Mouse (Mus musculus) stomach, embryonic 16.5 days (tissue): ENCODE measurements around the gene Cd3eap. TPM values are rescaled to one million over a fixed set of nuclear protein-coding genes. Genes with fewer than 3 reads are reported as not detected.

ENCODE experiments used
- ATAC-seq: fragments of 200-750 bp; cut with Nextera tagmentation; 2 replicates; pipeline ENCODE4 v1.8.0; 2017; ENCODE audit warnings: moderate number of reproducible peaks, moderate TSS enrichment; ENCODE audit not compliant: insufficient read depth, low FRiP score
- H3K27ac ChIP-seq: fragments of 300-500 bp; sonication (generic); 2 replicates; pipeline ENCODE4 v1.5.1; 2014; ENCODE audit warnings: low read length
- H3K27me3 ChIP-seq: fragments of 300-500 bp; sonication (generic); 2 replicates; pipeline ENCODE4 v1.6.1; 2014; ENCODE audit warnings: low read length, control low read depth, mixed read lengths; ENCODE audit not compliant: control insufficient read depth, insufficient read depth
- H3K36me3 ChIP-seq: fragments of 300-500 bp; sonication (generic); 2 replicates; pipeline ENCODE4 v1.6.1; 2014; ENCODE audit warnings: low read length; ENCODE audit not compliant: control insufficient read depth, insufficient read depth
- H3K4me1 ChIP-seq: fragments of 300-500 bp; sonication (generic); 2 replicates; pipeline ENCODE4 v1.6.1; 2014; ENCODE audit warnings: low read length, control low read depth, mixed read lengths; ENCODE audit not compliant: control insufficient read depth, insufficient read depth
- H3K4me2 ChIP-seq: fragments of 300-500 bp; sonication (generic); 2 replicates; pipeline ENCODE4 v1.6.1; 2014; ENCODE audit warnings: low read depth, low read length, mixed read lengths
- H3K4me3 ChIP-seq: fragments of 300-500 bp; sonication (generic); replicated peaks from 2 replicates; pipeline ENCODE4 v1.5.1; 2014; ENCODE audit warnings: mild to moderate bottlenecking, low read length
- H3K9ac ChIP-seq: fragments of 300-500 bp; sonication (generic); 2 replicates; pipeline ENCODE4 v1.6.1; 2014; ENCODE audit warnings: low read length
- H3K9me3 ChIP-seq: fragments of 300-500 bp; sonication (generic); replicated peaks from 2 replicates; pipeline ENCODE4 v1.6.1; 2016; ENCODE audit warnings: low read length, control low read depth; ENCODE audit not compliant: control insufficient read depth
- WGBS: fragments of 180-500 bp; shearing (Covaris S2); extraction: QIAGEN DNeasy Blood & Tissue Kit; methylation state at CpG from one replicate; pipeline ENCODE4 v1.1.7; 2014; 5-methylcytosine and 5-hydroxymethylcytosine counted together
- polyA plus RNA-seq: library from polyadenylated mRNA; unstranded; fragments of >200 nt; fragmentation: Nextera tagmentation; extraction: Ambion mirVana; gene quantifications from 2 replicates; pipeline ENCODE4 v1.2.1, GENCODE M21; 2015

Cd3eap gene
- polyA plus RNA-seq, 1 experiment from 2014 or later, result 23.0 TPM

DNA sequence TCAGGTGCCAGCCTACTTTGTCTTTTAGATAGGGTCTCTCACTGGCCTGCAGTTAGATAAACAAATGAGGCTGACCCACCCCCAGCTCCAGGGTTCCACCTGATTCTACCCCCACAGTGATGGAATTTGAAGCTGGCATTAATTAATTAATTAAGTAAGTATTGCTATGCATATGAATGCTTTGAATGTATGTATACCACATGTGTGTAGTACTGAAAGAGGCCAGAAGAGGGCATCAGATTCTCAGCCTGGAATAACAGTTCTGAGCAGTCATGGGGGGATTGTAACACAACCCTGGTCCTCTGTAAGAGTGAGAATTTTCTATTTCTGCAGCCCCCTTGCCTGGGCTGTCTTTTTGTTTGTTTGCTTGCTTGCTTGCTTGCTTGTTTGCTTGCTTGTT, 30.9 kb downstream of the Cd3eap start:
- Histone ChIP-seq H3K4me2 (no peak overlapping the region), H3K36me3 (no peaks in the 10 kb centered on the region), H3K9ac (no peak overlapping the region), H3K9me3 (no peaks in the 10 kb centered on the region), H3K27me3 (no peaks in the 10 kb centered on the region), H3K27ac (no peak overlapping the region), H3K4me3 (no peak overlapping the region), H3K4me1 (peaks cover 15% of the 10 kb centered on the region)
- ATAC-seq, result no peak

DNA sequence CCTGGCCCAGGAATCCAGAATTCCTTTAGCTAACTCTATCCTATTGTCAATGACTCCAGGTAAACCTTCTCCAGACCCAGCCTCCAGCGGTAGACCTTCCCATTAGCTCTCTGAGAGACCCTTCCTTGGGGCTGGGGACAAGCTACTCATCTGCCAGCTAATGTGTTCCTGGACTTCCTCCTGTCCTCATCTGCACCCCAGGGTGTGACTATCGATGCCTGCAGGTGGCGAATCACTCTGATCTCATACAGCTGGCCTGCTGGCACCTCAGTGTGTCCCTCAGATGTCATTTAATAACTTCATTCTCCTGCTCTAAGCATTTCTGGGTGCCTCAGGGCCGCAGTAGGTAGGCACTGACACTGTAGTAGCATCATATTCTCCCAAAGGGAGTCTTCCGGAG, 31.5 kb downstream of the Cd3eap start:
- no peaks in the 10 kb centered on the region for H3K9me3 ChIP-seq
- ATAC-seq, result no peak
- H3K9ac ChIP-seq, result peak overlapping the region; percentile 66
- no peaks in the 10 kb centered on the region for H3K36me3 ChIP-seq
- WGBS, result 69% methylated on average over 5 of the region's 5 CpGs
- no peaks in the 10 kb centered on the region for H3K27me3 ChIP-seq
- no peak overlapping the region for H3K4me3 ChIP-seq
- H3K4me1 ChIP-seq, result peaks cover 14% of the 10 kb centered on the region; the same call in 1 of the 2 replicates
- peak overlapping the region; percentile 73; the same call in 1 of the 2 replicates for H3K4me2 ChIP-seq
- H3K27ac ChIP-seq, result peak overlapping the region; percentile 82; the same call in 1 of the 2 replicates

DNA sequence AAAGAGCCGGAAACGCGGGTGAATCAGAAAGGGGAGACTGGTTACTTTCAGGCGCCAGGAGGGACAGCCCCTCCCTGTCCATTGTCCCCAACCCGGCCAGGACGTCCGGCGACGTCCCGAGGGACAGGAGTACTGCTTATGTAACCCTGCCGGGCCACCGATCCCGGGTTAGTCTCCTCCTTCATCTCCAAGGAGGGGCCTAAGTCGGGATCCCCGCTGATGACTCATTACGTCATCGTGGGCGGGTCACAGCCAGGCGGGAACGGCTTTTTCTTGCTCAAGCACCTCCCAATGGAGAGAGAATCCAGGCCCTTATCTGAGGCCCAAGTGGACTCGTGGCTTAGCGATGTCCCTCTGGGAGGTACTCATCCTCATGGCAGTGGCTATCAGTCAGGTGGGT, 32.2 kb downstream of the Cd3eap start:
- H3K4me2 ChIP-seq, result peak overlapping the region; percentile 73
- H3K36me3 ChIP-seq, result no peaks in the 10 kb centered on the region
- peak overlapping the region; percentile 66 for H3K9ac ChIP-seq
- ATAC-seq, result peak; percentile 79
- H3K27me3 ChIP-seq, result no peaks in the 10 kb centered on the region
- WGBS, result under 1% methylated on average over 22 of the region's 22 CpGs
- H3K27ac ChIP-seq, result peak overlapping the region; percentile 82
- H3K4me3 ChIP-seq, result peak overlapping the region; percentile 51
- H3K4me1 ChIP-seq, result peaks cover 15% of the 10 kb centered on the region
- H3K9me3 ChIP-seq, result no peaks in the 10 kb centered on the region

DNA sequence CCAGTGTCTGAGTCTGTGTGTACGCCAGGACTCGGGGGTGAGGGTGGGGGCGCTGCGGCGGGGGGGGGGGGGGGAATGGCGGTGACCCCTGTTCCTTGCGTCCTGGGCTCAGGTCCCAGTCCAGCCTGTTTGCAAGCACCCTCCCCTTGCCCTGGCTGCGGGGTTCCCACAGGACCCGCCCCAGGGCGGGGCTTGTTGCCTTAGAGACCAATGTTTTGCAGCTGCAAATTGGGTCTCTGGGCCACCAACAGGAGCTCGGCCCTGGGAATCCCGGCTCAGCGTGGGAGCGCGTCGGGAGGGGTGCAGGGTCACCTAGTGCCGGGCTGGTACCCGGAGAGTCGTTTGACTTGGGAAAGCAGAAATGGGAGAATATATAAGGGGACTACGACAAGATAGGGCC, 32.9 kb downstream of the Cd3eap start:
- H3K4me3 ChIP-seq, result peak overlapping the region; percentile 51
- peak overlapping the region; percentile 73 for H3K4me2 ChIP-seq
- peak overlapping the region; percentile 66 for H3K9ac ChIP-seq
- H3K36me3 ChIP-seq, result no peaks in the 10 kb centered on the region
- peak; percentile 78 for ATAC-seq
- peak overlapping the region; percentile 82 for H3K27ac ChIP-seq
- WGBS, result 1% methylated on average over 19 of the region's 20 CpGs
- H3K9me3 ChIP-seq, result no peaks in the 10 kb centered on the region
- H3K27me3 ChIP-seq, result no peaks in the 10 kb centered on the region
- peaks cover 17% of the 10 kb centered on the region for H3K4me1 ChIP-seq

DNA sequence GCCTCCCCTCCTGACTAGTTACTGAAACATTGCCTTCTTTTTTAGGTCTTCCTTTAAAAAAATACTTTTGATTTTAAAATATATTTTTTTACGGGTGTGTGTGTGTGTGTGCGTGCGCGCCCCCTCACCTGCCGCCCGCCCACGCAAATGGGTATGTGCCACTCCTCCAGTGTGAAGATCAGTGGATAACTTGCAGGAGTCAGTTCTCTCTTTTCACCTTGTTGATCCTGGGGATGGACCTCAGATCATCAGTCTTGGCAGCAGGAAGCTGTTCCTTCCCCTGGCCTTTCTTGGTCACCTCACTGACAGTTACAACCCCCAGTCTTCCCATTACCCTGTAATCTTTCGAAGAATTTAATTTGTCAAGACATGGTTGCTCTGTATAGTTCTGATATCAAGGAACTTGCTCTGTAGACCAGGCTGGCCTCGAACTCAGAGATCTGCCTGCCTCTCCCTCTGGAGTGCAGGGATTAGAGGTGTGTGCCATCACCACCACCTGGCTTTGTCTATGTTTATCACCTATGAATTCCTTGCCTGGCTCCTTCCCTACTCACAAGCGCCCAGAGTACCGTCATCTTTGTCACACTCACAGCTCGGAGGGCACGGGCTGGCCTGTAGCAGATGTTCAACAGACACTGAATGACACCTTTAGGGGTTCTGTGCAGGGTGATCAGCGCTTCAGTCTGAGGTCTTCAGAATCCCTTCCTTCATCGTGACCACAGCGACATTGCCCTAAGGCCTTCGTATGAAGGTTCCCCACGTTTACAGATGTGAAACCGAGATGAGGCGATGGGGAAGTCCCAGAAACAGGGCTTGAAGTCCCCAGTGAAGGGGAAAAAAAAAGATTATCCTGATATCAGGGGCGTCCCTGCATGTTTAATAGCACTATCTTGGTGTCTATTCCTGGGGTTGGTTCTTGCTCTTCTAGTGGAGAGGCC, 33.8 kb downstream of the Cd3eap start:
- H3K9me3 ChIP-seq, result no peaks in the 10 kb centered on the region
- no peaks in the 10 kb centered on the region for H3K36me3 ChIP-seq
- no peak overlapping the region for H3K27ac ChIP-seq
- peaks cover 17% of the 10 kb centered on the region for H3K4me1 ChIP-seq
- peak overlapping the region; percentile 73; the same call in 1 of the 2 replicates for H3K4me2 ChIP-seq
- no peak overlapping the region for H3K9ac ChIP-seq
- no peaks in the 10 kb centered on the region for H3K27me3 ChIP-seq
- H3K4me3 ChIP-seq, result peak overlapping the region; percentile 51
- WGBS, result 73% methylated on average over 21 of the region's 21 CpGs
- no peak for ATAC-seq

DNA sequence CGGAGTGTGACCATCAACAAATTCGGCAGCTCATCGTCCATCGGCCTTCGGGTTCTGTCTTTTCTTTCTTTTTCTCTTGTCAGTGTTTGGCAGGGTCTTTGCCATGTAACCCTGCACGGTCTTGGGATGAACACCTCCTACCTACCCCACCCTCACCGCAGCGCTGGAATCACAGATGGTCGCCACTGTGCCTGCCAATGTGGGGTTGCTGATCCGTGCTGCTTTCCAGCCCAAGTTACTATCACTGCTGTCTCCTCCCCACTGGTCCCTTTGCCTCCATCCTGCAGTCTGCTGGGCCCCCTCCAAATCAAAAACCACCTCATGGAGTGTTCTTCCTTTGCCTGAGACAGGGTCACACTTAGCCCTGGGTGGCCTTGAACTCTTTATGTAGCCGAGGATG, 35.1 kb downstream of the Cd3eap start:
- no peak overlapping the region for H3K27ac ChIP-seq
- H3K4me3 ChIP-seq, result no peak overlapping the region
- H3K36me3 ChIP-seq, result no peaks in the 10 kb centered on the region
- 86% methylated on average over 11 of the region's 11 CpGs for WGBS
- no peak for ATAC-seq
- H3K4me2 ChIP-seq, result no peak overlapping the region
- no peaks in the 10 kb centered on the region for H3K9me3 ChIP-seq
- H3K4me1 ChIP-seq, result peaks cover 26% of the 10 kb centered on the region
- H3K9ac ChIP-seq, result no peak overlapping the region
- no peaks in the 10 kb centered on the region for H3K27me3 ChIP-seq

DNA sequence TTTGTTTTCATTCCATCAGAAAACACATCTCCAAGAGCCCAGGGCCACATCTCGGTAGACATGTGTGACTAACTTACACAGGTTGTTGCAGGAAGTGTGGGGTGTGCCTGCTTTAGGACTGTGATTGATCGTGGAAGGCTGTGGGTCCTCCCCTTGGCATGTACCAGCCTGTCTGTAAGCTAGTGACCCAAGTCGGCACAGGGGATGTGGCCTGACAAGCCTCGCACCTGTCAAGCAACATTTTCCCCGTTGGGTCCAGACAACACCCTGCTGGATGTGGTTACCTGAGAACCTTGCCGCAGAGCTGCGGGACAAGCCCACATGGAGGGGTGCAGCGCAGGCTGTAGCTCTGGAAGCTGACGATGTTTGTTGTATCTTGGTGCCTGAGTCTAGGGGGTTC, 36.8 kb downstream of the Cd3eap start:
- H3K27me3 ChIP-seq, result no peaks in the 10 kb centered on the region; the same call in 1 of the 2 replicates
- 31% methylated on average over 9 of the region's 9 CpGs for WGBS

DNA sequence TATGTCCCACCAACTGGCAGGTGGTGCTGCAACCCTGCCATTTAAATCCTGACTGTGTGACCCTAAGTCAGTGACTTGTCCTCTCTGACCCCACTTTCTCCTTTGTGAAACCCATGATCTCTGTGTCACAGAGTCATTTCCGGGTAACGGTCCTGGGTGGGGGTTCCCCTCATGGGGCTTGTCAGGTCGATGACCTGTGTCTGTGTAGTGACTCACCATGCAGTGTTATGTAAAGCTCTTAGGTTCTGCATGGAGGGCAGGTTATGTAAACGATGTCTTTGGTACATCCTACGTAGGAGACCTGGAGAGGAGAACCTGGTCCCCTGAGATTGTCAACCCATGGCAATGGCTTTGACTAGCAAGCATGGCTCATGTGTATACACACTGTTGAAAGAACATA, 37.8 kb downstream of the Cd3eap start:
- no peaks in the 10 kb centered on the region for H3K9me3 ChIP-seq
- no peak overlapping the region for H3K4me3 ChIP-seq
- WGBS, result 41% methylated on average over 5 of the region's 5 CpGs
- H3K27ac ChIP-seq, result no peak overlapping the region
- no peak for ATAC-seq
- H3K27me3 ChIP-seq, result no peaks in the 10 kb centered on the region; the same call in 1 of the 2 replicates
- peaks cover 15% of the 10 kb centered on the region for H3K4me1 ChIP-seq
- H3K9ac ChIP-seq, result no peak overlapping the region
- H3K4me2 ChIP-seq, result no peak overlapping the region
- no peaks in the 10 kb centered on the region for H3K36me3 ChIP-seq

More for the DNA sequence above, 36.8 kb downstream of the Cd3eap start:
- H3K4me1 ChIP-seq, result peaks cover 23% of the 10 kb centered on the region
- H3K36me3 ChIP-seq, result no peaks in the 10 kb centered on the region
- peak overlapping the region; percentile 16; the same call in 1 of the 2 replicates for H3K27ac ChIP-seq
- no peak overlapping the region for H3K9ac ChIP-seq
- no peak overlapping the region for H3K4me3 ChIP-seq
- H3K4me2 ChIP-seq, result no peak overlapping the region
- no peak for ATAC-seq
- H3K9me3 ChIP-seq, result no peaks in the 10 kb centered on the region

DNA sequence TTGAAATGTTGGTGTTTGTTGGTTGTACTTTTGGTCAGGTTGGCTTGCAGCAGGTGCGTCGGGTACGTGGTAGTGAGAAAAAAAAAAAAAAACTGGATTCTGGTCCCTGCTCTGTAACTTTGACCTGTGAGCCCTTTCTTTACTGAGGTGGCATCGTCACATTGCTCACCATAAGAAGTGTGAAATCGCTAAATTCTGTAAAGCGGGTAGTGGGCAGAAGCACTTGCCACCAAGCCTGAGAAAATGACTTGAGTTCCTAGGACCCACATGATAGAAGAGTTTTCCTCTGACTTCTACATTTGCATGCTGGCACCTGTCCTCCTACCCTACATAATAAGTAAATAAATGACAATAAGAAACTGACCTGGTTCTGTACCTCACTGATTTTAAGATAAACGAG, 38.6 kb downstream of the Cd3eap start:
- Histone ChIP-seq H3K9ac (peak overlapping the region; percentile 58; the same call in 1 of the 2 replicates), H3K4me2 (peak overlapping the region; percentile 87), H3K9me3 (no peaks in the 10 kb centered on the region), H3K27me3 (no peaks in the 10 kb centered on the region; the same call in 1 of the 2 replicates), H3K4me1 (peaks cover 13% of the 10 kb centered on the region), H3K36me3 (no peaks in the 10 kb centered on the region), H3K4me3 (peak overlapping the region; percentile 55), H3K27ac (no peak overlapping the region)
- WGBS, result 37% methylated on average over 7 of the region's 7 CpGs
- no peak for ATAC-seq
